Mouse (Mus musculus): ENCODE measurements around the gene Usp2. TPM values are rescaled to one million over a fixed set of nuclear protein-coding genes. Genes with fewer than 3 reads are reported as not detected.

The Usp2 gene
- polyA plus RNA-seq, 1 experiment from 2014 or later = 8.9 TPM

DNA sequence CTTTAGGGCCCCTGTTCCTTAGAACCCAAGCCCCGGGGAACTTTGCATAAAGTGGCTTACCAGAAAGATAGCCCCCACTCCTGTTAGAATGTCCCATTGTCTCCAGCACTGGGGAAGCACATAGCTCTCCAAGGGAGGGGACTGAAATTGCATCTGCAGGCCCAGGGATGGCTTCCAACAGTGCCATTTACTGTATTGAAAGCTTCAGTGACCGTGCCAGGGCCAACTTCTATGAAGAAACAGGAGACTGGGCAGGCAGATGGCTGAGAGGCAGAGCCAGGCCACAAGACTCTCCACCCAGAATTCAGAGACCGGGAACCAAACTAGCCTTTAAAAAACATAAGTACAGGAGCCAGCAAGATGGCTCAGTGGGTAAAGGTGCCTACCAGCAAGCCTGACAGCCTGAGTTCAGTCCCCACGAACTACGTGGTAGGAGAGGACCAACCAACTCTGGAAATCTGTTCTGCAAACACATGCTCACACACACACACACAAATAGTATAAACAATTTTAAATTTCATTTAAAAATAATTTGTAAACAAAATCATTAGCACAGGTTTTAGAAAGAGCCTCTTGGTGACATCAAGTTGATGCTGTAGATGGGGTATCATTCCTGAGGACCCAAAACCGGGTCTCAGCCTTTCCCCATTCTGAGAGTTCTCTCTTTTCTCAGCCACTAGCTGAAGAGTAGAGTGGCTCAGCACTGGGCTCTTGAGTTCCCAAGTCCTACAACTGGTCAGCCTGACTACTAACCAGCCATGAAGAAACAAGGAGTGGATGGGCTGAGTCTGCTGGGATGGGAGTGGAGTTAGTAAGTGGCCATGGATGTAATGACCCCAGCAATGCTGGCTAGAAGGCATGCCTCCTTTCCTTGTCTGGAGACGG is 25.1 kb upstream of the Usp2 start:
- peaks cover 60% of the 10 kb centered on the region for H3K27me3 ChIP-seq (ENCODE audit: low read depth, poor library complexity, severe bottlenecking)
- no peak overlapping the region for H3K4me3 ChIP-seq
- no peak overlapping the region for H3K27ac ChIP-seq
- no peaks in the 10 kb centered on the region for H3K36me3 ChIP-seq
- DNase-seq (ENCODE audit: low spot score) = no peak
- no peaks in the 10 kb centered on the region for H3K9me3 ChIP-seq (replicated peaks)
- WGBS = 79% methylated on average over 7 of the region's 7 CpGs
- peaks cover 20% of the 10 kb centered on the region for H3K4me1 ChIP-seq

DNA sequence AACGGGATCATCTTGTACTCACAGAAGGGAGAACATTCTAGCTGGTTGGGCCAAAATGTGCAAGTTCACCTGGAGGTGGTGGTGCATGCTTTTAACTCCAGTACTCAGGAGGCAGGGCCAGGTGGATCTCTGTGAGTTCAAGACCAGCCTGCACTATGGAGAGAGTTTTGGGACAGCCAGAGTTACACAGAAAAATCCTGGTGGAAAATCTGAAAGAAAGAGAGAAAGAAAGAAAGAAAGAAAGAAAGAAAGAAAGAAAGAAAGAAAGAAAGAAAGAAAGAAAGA is 24.5 kb upstream of the Usp2 start:
- WGBS = 76% methylated on average over 1 of the region's 1 CpGs
- H3K9me3 ChIP-seq (replicated peaks) = no peaks in the 10 kb centered on the region
- DNase-seq (ENCODE audit: low spot score) = no peak
- no peak overlapping the region for H3K4me3 ChIP-seq
- peaks cover 20% of the 10 kb centered on the region for H3K4me1 ChIP-seq
- no peak overlapping the region for H3K27ac ChIP-seq
- peaks cover 65% of the 10 kb centered on the region for H3K27me3 ChIP-seq (ENCODE audit: low read depth, poor library complexity, severe bottlenecking)
- H3K36me3 ChIP-seq = no peaks in the 10 kb centered on the region

- Histone ChIP-seq H3K27me3 (ENCODE audit: low read depth, poor library complexity, severe bottlenecking) (peaks cover 73% of the 10 kb centered on the region), H3K9me3 (replicated peaks) (no peaks in the 10 kb centered on the region), H3K36me3 (no peaks in the 10 kb centered on the region), H3K4me3 (peak within 1 kb of the TSS; percentile 51), H3K27ac (peak within 1 kb of the TSS; percentile 22; the same call in 1 of the 2 replicates), H3K4me1 (peaks cover 20% of the 10 kb centered on the region)
- under 1% methylated on average over 30 of the region's 30 CpGs for WGBS
- DNase-seq (ENCODE audit: low spot score) = peak; percentile 56
These were observed 23.7 kb upstream of the Usp2 start, which contains the start of gene Thy1 for GRCm38 (mm10) chr9:44042836-44043707. Gene Thy1 (plus strand): TSS chr9:44043384.

DNA sequence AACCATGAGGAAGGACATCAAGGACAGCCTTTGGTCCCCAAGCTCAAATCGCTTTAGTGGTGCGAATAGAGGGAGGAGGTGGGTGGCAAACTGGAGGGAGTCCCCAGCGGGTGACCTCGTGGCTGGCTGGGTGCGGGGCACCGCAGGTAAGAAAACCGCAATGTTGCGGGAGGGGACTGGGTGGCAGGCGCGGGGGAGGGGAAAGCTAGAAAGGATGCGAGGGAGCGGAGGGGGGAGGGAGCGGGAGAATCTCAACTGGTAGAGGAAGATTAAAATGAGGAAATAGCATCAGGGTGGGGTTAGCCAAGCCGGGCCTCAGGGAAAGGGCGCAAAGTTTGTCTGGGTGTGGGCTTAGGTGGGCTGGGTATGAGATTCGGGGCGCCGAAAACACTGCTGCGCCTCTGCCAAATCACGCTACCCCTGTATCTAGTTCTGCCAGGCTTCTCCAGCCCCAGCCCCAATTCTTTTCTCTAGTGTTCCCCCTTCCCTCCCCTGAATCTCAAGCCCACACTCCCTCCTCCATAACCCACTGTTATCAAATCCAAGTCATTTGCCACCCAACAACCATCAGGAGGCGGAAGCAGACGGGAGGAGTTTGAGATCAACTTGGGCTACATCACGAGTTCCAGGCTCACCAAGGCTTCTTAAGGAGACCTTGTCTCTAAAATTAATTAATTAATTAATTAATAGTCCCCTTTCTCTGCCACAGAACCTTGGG is 23.0 kb upstream of the Usp2 start:
- H3K27me3 ChIP-seq (ENCODE audit: low read depth, poor library complexity, severe bottlenecking) = peaks cover 81% of the 10 kb centered on the region
- no peaks in the 10 kb centered on the region for H3K9me3 ChIP-seq (replicated peaks)
- 2% methylated on average over 23 of the region's 23 CpGs for WGBS
- peak; percentile 41 for DNase-seq (ENCODE audit: low spot score)
- H3K4me1 ChIP-seq = peaks cover 20% of the 10 kb centered on the region
- no peaks in the 10 kb centered on the region for H3K36me3 ChIP-seq
- peak overlapping the region; percentile 51 for H3K4me3 ChIP-seq
- H3K27ac ChIP-seq = no peak overlapping the region

- Histone ChIP-seq H3K27ac (no peak overlapping the region), H3K9me3 (replicated peaks) (no peaks in the 10 kb centered on the region), H3K27me3 (ENCODE audit: low read depth, poor library complexity, severe bottlenecking) (peaks cover 86% of the 10 kb centered on the region), H3K4me3 (no peak overlapping the region), H3K36me3 (no peaks in the 10 kb centered on the region), H3K4me1 (peaks cover 20% of the 10 kb centered on the region)
- no peak for DNase-seq (ENCODE audit: low spot score)
- 42% methylated on average over 14 of the region's 14 CpGs for WGBS
These were observed 22.2 kb upstream of the Usp2 start for GRCm38 (mm10) chr9:44044426-44045157.

DNA sequence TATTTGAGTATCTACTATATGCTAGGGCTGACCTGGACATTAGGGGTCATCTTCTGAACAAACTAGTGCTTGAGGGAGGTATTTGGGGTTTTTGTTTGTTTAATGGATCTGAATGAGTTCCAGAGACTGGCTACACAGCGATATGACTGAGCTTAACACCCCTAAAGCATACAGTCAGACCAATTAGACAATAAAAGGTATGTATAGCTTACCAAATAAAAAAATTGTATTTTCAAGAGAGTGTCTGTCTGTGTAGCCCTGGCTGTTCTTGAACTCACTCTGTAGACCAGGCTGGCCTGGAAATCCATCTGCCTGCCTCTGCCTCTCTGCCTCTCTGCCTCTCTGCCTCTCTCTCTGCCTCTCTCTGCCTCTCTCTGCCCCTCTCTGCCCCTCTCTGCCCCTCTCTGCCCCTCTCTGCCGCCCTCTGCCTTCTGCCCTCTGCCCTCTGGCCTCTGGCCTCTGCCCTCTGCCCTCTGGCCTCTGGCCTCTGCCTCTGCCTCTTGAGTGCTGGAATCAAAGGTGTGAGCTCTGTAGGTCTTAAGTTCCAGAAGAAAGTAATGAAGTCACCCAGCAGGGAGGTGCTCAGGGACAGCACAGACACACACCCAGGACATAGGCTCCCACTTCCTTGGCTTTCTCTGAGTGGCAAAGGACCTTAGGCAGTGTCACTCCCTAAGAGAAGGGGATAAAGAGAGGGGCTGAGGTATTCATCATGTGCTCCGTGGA is 21.5 kb upstream of the Usp2 start:
- H3K4me3 ChIP-seq = no peak overlapping the region
- no peaks in the 10 kb centered on the region for H3K9me3 ChIP-seq (replicated peaks)
- H3K27ac ChIP-seq = no peak overlapping the region
- no peaks in the 10 kb centered on the region for H3K36me3 ChIP-seq
- no peak for DNase-seq (ENCODE audit: low spot score)
- 71% methylated on average over 3 of the region's 3 CpGs for WGBS
- H3K27me3 ChIP-seq (ENCODE audit: low read depth, poor library complexity, severe bottlenecking) = peaks cover 86% of the 10 kb centered on the region
- H3K4me1 ChIP-seq = peaks cover 20% of the 10 kb centered on the region

GRCm38 (mm10) chr9:44045884-44046272 is 20.9 kb upstream of the Usp2 start:
- WGBS = 80% methylated on average over 5 of the region's 5 CpGs
- no peak for DNase-seq (ENCODE audit: low spot score)
- peaks cover 84% of the 10 kb centered on the region for H3K27me3 ChIP-seq (ENCODE audit: low read depth, poor library complexity, severe bottlenecking)

DNA sequence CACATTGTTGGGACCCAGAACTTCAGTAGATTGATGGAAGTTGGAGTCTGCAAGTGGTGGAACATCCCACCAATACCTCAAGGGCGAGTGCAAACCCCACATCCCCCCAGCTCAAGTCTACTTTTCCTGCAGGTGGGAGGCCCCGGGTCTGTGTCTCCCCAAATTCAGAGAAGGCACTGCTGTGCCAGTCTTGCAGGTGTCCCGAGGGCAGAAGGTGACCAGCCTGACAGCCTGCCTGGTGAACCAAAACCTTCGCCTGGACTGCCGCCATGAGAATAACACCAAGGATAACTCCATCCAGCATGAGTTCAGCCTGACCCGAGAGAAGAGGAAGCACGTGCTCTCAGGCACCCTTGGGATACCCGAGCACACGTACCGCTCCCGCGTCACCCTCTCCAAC is 20.4 kb upstream of the Usp2 start:
- Histone ChIP-seq H3K4me1 (peaks cover 20% of the 10 kb centered on the region), H3K4me3 (no peak overlapping the region), H3K9me3 (replicated peaks) (no peaks in the 10 kb centered on the region), H3K36me3 (no peaks in the 10 kb centered on the region), H3K27ac (no peak overlapping the region), H3K27me3 (ENCODE audit: low read depth, poor library complexity, severe bottlenecking) (peaks cover 79% of the 10 kb centered on the region)
- 91% methylated on average over 12 of the region's 12 CpGs for WGBS
- no peak for DNase-seq (ENCODE audit: low spot score)

More at GRCm38 (mm10) chr9:44045884-44046272, 20.9 kb upstream of the Usp2 start:
- H3K9me3 ChIP-seq (replicated peaks) = no peaks in the 10 kb centered on the region
- no peaks in the 10 kb centered on the region for H3K36me3 ChIP-seq
- no peak overlapping the region for H3K4me3 ChIP-seq
- H3K4me1 ChIP-seq = peaks cover 20% of the 10 kb centered on the region
- H3K27ac ChIP-seq = no peak overlapping the region

DNA sequence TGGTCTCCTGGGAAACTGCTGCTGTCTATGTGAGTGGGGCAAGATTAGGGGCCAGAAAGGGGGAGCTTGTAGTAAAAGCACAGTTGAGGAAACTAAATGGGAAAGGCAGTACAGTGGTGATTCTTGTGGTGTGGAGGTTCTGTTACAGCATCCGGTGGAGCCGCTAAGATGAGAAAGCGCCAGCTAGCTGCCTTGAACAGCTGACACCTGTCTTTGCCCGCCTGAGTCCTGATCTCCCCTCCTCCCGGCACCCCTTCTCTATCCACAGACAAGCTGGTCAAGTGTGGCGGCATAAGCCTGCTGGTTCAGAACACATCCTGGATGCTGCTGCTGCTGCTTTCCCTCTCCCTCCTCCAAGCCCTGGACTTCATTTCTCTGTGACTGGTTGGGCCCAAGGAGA is 19.8 kb upstream of the Usp2 start:
- H3K4me1 ChIP-seq = peaks cover 20% of the 10 kb centered on the region
- H3K27ac ChIP-seq = no peak overlapping the region
- no peaks in the 10 kb centered on the region for H3K9me3 ChIP-seq (replicated peaks)
- peaks cover 73% of the 10 kb centered on the region for H3K27me3 ChIP-seq (ENCODE audit: low read depth, poor library complexity, severe bottlenecking)
- 72% methylated on average over 6 of the region's 6 CpGs for WGBS
- H3K4me3 ChIP-seq = no peak overlapping the region
- no peak for DNase-seq (ENCODE audit: low spot score)
- H3K36me3 ChIP-seq = no peaks in the 10 kb centered on the region

DNA sequence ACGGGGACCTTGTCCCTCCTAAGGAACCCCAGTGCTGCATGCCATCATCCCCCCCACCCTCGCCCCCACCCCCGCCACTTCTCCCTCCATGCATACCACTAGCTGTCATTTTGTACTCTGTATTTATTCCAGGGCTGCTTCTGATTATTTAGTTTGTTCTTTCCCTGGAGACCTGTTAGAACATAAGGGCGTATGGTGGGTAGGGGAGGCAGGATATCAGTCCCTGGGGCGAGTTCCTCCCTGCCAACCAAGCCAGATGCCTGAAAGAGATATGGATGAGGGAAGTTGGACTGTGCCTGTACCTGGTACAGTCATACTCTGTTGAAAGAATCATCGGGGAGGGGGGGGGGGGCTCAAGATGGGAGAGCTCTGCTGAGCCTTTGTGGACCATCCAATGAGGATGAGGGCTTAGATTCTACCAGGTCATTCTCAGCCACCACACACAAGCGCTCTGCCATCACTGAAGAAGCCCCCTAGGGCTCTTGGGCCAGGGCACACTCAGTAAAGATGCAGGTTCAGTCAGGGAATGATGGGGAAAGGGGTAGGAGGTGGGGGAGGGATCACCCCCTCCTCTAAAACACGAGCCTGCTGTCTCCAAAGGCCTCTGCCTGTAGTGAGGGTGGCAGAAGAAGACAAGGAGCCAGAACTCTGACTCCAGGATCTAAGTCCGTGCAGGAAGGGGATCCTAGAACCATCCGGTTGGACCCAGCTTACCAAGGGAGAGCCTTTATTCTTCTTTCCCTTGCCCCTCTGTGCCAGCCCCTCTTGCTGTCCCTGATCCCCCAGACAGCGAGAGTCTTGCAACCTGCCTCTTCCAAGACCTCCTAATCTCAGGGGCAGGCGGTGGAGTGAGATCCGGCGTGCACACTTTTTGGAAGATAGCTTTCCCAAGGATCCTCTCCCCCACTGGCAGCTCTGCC is 19.0 kb upstream of the Usp2 start:
- Histone ChIP-seq H3K27ac (no peak overlapping the region), H3K36me3 (no peaks in the 10 kb centered on the region), H3K4me3 (no peak overlapping the region), H3K4me1 (peaks cover 17% of the 10 kb centered on the region), H3K9me3 (replicated peaks) (no peaks in the 10 kb centered on the region), H3K27me3 (ENCODE audit: low read depth, poor library complexity, severe bottlenecking) (peaks cover 65% of the 10 kb centered on the region)
- 78% methylated on average over 14 of the region's 14 CpGs for WGBS
- no peak for DNase-seq (ENCODE audit: low spot score)
